19 mouse cellular contexts compared by ENCODE assay signal in genomic region chr5:99502681-99503080, GRCm38 (mm10).
"Had no signal": no experiment of that assay in that cellular context is flagged by ENCODE, and none has a peak within 500 bp of the region (broad histone marks: within the 10 kb centered on the region; RNA-seq: fewer than 3 reads in every experiment).

No protein-coding gene starts in this region.

- DNase-seq: liver, embryonic 13.5 days; liver, postnatal 0 days; lung, adult 2 months; lung, postnatal 14 days; lung, postnatal 36 days; right cerebral cortex, postnatal 14 days; thymus, adult 2 months; thymus, postnatal 25 days; thymus, postnatal 4 days had no signal

- H3K4me1 ChIP-seq: liver, embryonic 15.5 days; midbrain, embryonic 15.5 days; stomach, embryonic 15.5 days had no signal

- H3K4me3 ChIP-seq: liver, embryonic 13.5 days; liver, embryonic 15.5 days; lung, embryonic 15.5 days; megakaryocyte, embryonic 14.5 days; midbrain, embryonic 13.5 days; midbrain, embryonic 15.5 days; neural tube, embryonic 12.5 days; stomach, embryonic 15.5 days had no signal

- ATAC-seq: liver, postnatal 0 days; lung, postnatal 0 days; midbrain, embryonic 13.5 days; midbrain, embryonic 15.5 days had no signal

- H3K36me3 ChIP-seq: liver, embryonic 13.5 days; liver, embryonic 15.5 days; lung, embryonic 15.5 days; midbrain, embryonic 13.5 days; midbrain, embryonic 15.5 days; neural tube, embryonic 12.5 days; stomach, embryonic 15.5 days had no signal

- H3K27me3 ChIP-seq: liver, embryonic 13.5 days; liver, embryonic 15.5 days; lung, embryonic 15.5 days; midbrain, embryonic 13.5 days; midbrain, embryonic 15.5 days; neural tube, embryonic 12.5 days; stomach, embryonic 15.5 days had no signal

- H3K9me3 ChIP-seq: liver, embryonic 13.5 days; liver, embryonic 15.5 days; lung, embryonic 15.5 days; megakaryocyte, embryonic 14.5 days; midbrain, embryonic 13.5 days; midbrain, embryonic 15.5 days; neural tube, embryonic 12.5 days; stomach, embryonic 15.5 days had no signal

- H3K27ac ChIP-seq: liver, embryonic 13.5 days; liver, embryonic 15.5 days; lung, embryonic 15.5 days; macrophage; midbrain, embryonic 13.5 days; midbrain, embryonic 15.5 days; neural tube, embryonic 12.5 days; stomach, embryonic 15.5 days; stomach, postnatal 0 days had no signal
